Mouse (Mus musculus) G1E (cell line): ENCODE data around the gene Fscn2.

Source experiments
- CTCF ChIP-seq: IDR thresholded peaks from 2 replicates; pipeline ENCODE4 v1.5.1; 2012; ENCODE audit warnings: low read depth, low read length, inconsistent platforms, mixed read lengths
- GATA1 ChIP-seq: IDR thresholded peaks from 2 replicates; pipeline ENCODE4 v1.6.1; 2012; ENCODE audit warnings: borderline replicate concordance, low read length, inconsistent platforms, mixed read lengths

GRCm38 (mm10) chr11:120354304-120355276 lies 6.7 kb upstream of the Fscn2 start:
- TF ChIP-seq CTCF (no peak), GATA1 (no peak)
